Mouse (Mus musculus): Measurements from ENCODE around the gene Arfgef3. TPM values are rescaled to one million over a fixed set of nuclear protein-coding genes. Genes with fewer than 3 reads are reported as not detected.
A peak's percentile ranks its signal among the peaks of the same experiment; 100 is the strongest.
"Not testable (repeated sequence)": the region's sequence is repeated elsewhere in the genome, so short reads cannot be mapped to it uniquely, and the experiment has no call there.

The Arfgef3 gene
- total RNA-seq, 2 experiments from 2014 or later: 0.10 to 0.39 TPM

DNA sequence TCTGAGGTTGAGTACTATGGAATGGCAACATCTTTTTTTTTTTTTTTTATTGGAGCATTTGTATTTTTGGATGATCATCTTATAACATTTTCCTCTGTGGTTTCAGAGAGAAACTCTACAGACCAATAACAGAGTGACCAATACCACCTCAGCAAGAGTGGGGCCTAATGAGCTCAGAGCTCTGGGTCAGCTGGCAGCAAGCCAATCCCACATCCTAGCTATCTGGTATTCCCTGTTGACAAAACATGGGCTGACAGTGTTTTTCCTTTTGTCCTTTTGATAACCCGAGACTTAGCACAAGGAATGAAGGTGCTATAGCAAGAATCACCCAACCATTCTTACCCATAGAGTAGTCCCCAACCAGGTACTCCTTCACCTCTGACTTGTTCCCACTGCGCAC is 131.0 kb downstream of the Arfgef3 start:
- H3K4me3 ChIP-seq: no peak overlapping the region
- H3K27ac ChIP-seq: no peak overlapping the region
- intact Hi-C loops (cut with DNase I): no loop called here
- no peak for TF ChIP-seq CTCF (IDR thresholded peaks at IDR 0.05)
- no peak for DNase-seq

DNA sequence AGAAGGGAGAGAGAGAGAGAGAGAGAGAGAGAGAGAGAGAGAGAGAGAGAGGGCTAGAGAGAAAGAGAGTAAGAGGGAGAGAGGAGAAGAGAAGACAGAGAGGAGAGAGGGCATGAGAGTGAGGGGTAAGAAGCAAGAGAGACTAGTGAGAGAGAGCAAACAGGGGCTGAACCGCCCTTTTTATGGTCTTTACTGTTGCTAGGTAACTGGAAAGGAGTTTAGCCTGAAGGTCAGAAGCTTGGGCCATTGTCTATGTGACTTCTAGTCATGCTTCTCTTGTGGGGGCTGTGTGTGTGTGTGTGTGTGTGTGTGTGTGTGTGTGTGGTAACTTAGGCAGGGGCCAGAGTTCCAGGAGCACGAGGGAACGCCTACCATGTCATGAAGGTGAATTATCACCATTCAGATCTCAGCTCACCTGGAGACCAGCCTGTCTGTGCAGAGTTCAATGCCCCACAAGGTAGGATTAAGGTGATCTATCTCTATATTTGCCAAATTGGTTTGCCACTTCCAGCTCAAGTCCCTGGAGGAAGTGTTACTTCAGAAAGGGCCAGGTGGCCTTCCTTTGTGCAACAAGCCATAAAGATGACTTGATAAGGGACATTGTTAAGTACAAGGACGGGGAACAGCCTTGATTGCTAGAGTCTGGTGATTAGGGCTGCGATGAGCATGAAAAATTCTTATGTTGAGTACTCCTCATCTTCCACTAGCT is 138.8 kb downstream of the Arfgef3 start:
- DNase-seq: not testable (repeated sequence)

DNA sequence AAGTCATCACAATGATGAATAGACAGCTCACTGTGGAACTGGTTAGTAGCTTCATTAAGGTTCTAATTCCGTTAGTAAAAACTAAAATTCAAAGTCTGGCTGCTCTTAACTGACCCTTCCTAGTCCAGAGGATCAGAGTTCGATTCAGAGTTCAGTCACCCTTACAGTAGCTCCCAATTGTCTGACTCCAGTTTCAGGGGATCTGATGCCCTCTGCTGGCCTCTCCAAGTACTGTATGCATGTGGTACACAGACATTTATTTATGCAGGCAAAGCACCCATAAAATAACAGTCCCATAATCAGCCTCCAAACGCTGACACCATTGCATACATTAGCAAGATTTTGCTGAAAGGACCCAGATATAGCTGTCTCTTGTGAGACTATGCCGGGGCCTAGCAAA is 141.7 kb downstream of the Arfgef3 start:
- H3K4me3 ChIP-seq: no peak overlapping the region
- no peak overlapping the region for H3K27ac ChIP-seq
- TF ChIP-seq CTCF (IDR thresholded peaks at IDR 0.05): peak; percentile 80
- intact Hi-C loops (cut with DNase I): loop anchor here (1.0 kb wide), 1 partner anchor 39 kb away; no protein-coding TSS in a partner anchor
- DNase-seq: peak; percentile 77

More for the DNA sequence above, 138.8 kb downstream of the Arfgef3 start:
- H3K4me3 ChIP-seq; intact Hi-C loops (cut with DNase I); H3K27ac ChIP-seq: not testable (repeated sequence)

DNA sequence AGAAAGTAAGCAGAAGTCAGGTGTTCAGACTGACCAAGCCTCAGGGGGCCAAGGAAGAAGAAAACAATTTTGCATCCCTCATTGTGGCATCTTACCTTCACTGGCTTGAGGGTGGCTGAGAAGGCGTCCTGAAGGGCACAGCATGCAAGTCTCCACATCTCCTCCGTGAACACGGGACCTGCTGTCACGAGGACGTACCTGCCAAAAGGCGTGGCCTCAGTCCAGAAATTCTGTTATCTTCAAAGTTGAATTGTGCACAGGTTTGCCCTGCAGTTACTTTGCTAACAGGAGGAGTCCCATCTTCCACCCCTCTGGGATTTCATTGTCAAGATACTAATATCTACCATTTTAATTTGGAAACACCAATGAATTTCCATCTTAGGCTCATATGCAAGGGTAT is 146.1 kb downstream of the Arfgef3 start:
- no peak for DNase-seq
- TF ChIP-seq CTCF (IDR thresholded peaks at IDR 0.05): no peak
- intact Hi-C loops (cut with DNase I): no loop called here
- no peak overlapping the region for H3K4me3 ChIP-seq
- H3K27ac ChIP-seq: no peak overlapping the region

DNA sequence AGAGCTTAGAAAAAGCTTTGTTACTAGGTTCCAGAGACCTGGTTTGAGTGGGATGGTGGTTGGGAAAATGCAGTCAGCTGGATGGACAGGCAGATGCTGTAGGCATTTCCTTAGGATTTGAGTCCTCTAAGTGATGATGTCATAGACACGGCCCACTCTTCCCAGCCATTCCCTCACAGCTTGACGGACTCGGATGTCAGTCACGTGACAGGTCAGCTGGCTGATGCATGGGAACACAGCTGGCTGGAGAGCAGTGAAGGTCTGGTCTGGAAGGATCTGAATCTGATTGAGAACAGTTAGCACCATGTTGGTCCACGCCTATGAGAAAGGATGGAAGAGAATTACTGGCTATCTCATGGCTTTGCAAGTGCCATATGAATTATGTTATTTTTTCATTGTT is 154.3 kb downstream of the Arfgef3 start:
- no peak for TF ChIP-seq CTCF (IDR thresholded peaks at IDR 0.05)
- H3K27ac ChIP-seq: no peak overlapping the region
- intact Hi-C loops (cut with DNase I): no loop called here

DNA sequence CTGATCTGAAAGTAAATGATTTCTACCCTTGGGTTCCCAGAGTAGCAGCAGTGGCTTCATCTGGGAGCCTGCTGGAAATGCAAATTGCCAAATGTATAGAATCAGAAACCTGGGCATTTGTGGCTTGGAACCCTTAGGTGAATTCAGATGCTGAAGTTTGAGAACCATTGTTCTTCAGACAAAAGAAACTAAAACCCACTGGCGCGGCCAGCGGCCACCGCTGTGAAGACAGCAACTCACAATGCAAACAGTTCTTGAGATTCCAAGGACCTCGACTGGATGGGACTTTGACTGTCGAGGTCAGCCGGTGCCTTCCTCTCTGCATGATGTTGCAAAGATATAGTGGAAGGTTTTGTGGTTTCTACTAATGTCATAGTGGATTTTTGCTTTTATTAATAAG is 159.6 kb downstream of the Arfgef3 start:
- H3K27ac ChIP-seq: no peak overlapping the region
- DNase-seq: no peak
- no peak overlapping the region for H3K4me3 ChIP-seq
- TF ChIP-seq CTCF (IDR thresholded peaks at IDR 0.05): no peak
- intact Hi-C loops (cut with DNase I): no loop called here

More for the DNA sequence above, 154.3 kb downstream of the Arfgef3 start:
- H3K4me3 ChIP-seq: no peak overlapping the region
- DNase-seq: no peak

DNA sequence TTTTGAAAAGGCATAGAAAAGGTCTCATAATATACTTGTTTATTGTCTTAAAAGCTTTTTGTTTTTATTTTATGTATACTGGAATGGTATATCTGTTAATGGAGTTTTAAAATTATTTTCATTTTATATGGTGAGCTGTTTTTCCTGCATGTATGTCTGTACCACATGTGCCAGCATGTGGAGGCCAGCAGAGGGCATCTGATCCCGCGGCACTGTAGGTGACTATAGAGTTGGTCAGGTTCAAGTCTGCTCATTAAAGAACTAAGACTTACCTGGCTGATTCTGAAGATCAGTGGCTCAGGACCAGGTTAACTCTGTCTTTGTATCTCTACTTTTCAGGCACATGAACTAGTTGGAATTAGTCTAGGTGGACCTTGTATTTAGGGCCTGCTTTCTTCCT is 171.2 kb downstream of the Arfgef3 start:
- intact Hi-C loops (cut with DNase I): no loop called here
- TF ChIP-seq CTCF (IDR thresholded peaks at IDR 0.05): peak; percentile 53

DNA sequence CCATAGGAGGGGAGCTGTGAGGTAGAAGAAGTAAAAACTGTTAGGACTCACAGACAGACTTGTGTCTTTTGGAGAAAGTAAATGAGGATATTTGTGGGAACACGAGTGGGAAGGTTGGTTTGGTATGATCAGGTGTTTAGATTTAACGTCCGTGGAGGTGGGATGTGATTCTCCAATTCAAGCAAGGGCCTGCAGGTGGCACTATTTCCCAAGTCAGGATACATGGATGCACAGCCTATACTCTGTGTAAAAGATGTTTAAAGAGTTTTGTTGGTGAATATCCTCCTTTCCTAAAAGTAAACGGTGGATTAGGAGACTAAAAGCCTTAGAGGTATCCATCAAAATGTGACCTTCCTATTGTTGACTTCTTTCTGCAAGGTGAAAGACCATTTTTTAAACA is 180.8 kb downstream of the Arfgef3 start:
- peak; percentile 47 for DNase-seq
- TF ChIP-seq CTCF (IDR thresholded peaks at IDR 0.05): peak; percentile 78
- intact Hi-C loops (cut with DNase I): loop anchor here (1.0 to 10.0 kb wide), 3 partner anchors 39 to 341 kb away; partner anchors contain the start of gene Perp
- Histone ChIP-seq H3K27ac (no peak overlapping the region), H3K4me3 (no peak overlapping the region)

More for the DNA sequence above, 171.2 kb downstream of the Arfgef3 start:
- DNase-seq: no peak
- Histone ChIP-seq H3K4me3 (no peak overlapping the region), H3K27ac (no peak overlapping the region)

DNA sequence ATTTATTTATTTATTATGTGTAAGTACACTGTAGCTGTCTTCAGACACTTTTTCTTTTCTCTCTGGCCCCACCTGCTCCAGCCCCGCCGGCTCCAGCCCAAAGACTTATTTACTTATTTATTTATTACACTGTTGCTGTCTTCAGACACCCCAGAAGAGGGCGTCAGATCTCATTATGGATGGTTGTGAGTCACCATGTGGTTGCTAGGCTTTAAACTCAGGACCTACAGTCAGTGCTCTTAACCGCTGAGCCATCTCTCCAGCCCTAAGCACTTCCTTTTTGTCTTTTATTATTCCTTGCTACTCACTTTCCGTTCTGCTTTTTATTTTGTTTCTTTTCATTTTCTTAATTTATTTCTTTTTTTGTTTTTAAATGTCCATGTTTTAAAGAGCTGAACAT is 182.3 kb downstream of the Arfgef3 start:
- no peak for TF ChIP-seq CTCF (IDR thresholded peaks at IDR 0.05)
- intact Hi-C loops (cut with DNase I): loop anchor here (10.0 kb wide), 1 partner anchor 283 kb away; the partner anchor contains the start of gene Perp
- H3K27ac ChIP-seq: no peak overlapping the region
- no peak overlapping the region for H3K4me3 ChIP-seq
- DNase-seq: no peak

DNA sequence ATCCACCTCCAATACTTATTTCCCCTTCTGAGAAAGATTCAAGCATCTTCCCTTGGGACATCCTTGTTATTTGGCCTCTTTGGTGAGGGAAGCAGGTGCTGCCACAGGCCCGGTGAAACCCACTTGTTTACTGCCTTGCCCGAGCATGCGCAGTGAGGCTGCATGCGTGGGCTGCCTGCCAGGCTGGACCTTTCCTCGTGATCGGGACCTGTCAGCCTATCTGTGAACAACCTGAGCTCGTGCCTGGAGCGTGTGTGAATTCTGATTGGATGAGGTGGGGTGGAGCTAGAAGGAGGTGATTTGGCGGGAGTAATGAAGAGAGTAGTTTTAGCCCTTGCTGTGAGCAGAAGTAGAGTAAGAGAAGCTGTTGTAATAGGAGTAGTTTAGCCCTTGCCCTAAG is 184.7 kb downstream of the Arfgef3 start:
- DNase-seq; H3K4me3 ChIP-seq; intact Hi-C loops (cut with DNase I); H3K27ac ChIP-seq: not testable (repeated sequence)

DNA sequence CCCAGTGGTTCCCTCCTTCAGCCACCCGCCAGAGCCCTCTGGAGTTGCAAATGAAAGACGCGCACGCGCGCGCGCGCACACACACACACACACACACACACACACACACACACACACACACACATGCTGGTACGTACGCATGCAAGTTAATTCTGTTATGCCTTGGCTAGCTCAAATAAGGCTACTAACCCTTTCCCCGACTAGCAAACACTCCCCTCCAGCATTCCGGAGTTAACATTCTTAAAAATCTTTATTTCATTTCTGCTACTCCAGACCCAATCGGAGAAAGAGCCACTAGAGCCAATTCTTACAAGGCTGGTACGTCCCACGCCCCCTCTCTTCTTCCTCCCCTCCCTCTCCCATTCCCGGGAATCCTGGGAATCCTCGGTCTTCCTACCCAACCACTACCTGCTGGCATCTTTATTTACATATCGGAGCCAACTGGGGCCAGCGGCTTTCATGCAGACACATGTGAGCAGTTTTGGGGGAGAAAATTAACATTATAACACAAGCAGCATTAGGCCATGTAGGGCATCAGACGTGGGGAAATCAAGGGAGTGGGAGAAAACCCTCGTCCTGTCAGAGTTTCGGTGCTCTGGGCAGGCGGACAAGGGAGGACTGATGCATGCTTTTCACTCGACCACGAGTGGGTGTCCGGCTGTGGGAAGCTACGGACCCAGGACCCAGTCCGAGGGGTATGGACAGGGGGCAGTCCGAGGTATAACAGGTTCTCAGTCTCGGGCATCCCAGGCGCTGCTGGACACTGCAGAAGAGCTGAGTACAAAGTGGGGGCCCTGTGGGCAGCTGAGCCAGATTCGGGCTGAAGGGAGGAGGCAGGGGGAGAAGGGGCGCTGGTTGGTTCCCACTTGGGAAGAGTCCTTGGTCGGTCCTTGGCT is 194.2 kb downstream of the Arfgef3 start:
- no peak overlapping the region for H3K27ac ChIP-seq
- peak overlapping the region; percentile 13 for H3K4me3 ChIP-seq
- intact Hi-C loops (cut with DNase I): no loop called here
- peak; percentile 14 for DNase-seq
- TF ChIP-seq CTCF (IDR thresholded peaks at IDR 0.05): no peak

DNA sequence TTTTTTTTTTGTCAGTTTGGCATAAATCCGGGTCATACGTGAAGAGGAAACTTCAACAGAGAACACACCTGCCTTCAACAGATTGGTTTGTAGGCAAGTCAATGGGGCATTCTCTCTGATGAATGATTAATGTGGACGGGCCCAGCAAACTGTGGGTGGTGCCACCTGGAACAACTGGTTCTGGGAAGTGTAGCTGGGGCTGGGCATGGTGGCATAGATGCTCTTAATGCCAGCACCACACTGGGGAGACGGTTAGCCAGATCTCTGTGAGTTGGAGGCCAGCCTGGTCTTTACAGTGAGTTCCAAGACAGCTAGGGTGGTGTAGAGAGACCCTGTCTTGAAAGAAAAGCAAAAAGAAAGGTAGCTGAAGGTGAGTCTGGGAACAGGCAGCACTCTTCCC is 196.4 kb downstream of the Arfgef3 start:
- no peak for DNase-seq

DNA sequence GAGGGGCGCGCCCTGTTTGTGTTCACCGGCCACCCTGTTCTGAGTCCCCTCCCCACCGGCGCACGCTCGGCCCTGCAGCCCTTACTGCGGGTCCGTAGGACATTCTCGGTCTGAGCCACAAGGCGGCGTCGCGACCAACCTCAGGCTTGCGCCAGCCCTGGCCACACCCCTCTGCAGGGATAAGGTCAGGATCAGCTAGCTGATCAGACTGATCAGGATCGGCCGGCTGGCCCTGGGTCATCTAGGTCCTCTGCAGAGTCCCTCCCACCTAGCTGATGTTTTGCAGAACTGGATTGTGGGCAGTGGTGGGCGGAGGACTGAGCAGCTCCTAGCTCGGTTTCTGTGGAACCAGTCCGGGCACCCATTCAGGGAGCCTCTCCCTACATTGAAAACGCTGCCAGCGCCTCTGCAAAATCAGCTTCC is 197.9 kb downstream of the Arfgef3 start, which contains the start of gene Hebp2:
Hebp2 (minus strand) TSS at position 264 of the 423 bp plus-strand sequence.
- intact Hi-C loops (cut with DNase I): no loop called here
- Histone ChIP-seq H3K4me3 (peak within 1 kb of the TSS; percentile 79), H3K27ac (peak within 1 kb of the TSS; percentile 64)
- peak; percentile 59 for TF ChIP-seq CTCF (IDR thresholded peaks at IDR 0.05)
- DNase-seq: peak; percentile 78

More for the DNA sequence above, 196.4 kb downstream of the Arfgef3 start:
- TF ChIP-seq CTCF (IDR thresholded peaks at IDR 0.05): no peak
- Histone ChIP-seq H3K4me3 (no peak overlapping the region), H3K27ac (no peak overlapping the region)
- intact Hi-C loops (cut with DNase I): no loop called here
